Mouse (Mus musculus): ENCODE results near the gene Mlxipl. TPM values are rescaled to one million over a fixed set of nuclear protein-coding genes. Genes with fewer than 3 reads are reported as not detected.

The Mlxipl gene
- total RNA-seq, 2 experiments from 2014 or later = 3.2 to 4.4 TPM

- DNase-seq (ENCODE audit: low spot score in 2 of 2) = no peak
Observed at GRCm38 (mm10) chr5:135144469-135144868, 54.8 kb downstream of the Mlxipl start.

DNA sequence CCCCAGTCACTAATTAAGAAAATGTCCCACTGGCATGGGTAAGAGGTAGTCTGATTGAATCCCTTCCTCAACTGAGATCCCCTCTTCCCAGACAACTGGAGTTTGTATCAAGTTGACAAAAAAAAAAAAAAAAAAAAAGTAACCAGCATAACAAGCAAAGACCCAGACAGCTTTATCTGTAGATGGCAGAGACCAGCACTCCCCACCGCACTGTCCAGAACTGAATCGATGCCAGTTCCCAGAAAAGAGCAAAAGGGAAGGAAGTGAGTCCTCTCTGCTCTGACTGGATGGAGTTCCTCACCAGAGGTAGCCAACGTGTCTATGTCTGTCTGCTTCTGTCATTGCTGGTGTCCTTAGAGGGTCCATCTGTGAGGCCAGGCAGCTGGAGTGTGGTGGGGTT, 55.8 kb downstream of the Mlxipl start:
- DNase-seq (ENCODE audit: low spot score in 2 of 2) = no peak

DNA sequence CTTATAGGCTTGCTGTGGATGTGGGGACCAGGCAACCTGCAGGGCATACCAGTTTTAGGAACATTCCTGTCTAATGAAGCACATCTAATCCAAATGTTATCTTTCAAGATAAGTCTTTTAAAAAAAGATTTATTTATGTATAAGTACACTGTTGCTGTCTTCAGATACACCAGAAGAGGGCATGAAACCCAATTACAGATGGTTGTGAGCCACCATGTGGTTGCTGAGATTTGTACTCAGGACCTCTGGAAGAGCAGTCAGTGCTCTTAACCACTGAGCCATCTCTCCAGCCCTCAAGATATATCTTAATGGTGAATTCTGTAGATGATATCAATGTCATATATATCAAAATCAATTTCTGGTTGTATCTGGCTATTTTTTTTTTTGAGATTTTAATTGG, 56.3 kb downstream of the Mlxipl start:
- no peak for DNase-seq (ENCODE audit: low spot score in 2 of 2)

DNA sequence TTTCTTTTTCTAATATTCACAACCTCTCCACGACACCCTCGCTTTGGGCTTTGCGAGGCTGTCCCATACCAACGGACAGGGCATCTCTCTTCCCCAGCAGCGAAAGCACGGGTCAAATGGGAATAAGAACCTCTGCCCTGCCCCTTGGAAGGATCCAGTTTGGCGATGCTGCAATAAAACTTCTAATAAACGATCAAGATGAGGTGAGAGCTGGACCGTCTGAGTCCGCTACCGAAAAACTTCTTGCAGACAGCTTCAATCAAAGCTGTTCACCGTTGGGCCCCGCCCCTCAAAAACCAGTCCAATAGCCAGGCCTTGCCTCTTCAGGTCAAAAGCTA, 59.0 kb downstream of the Mlxipl start:
- no peak for DNase-seq (ENCODE audit: low spot score in 2 of 2)

GRCm38 (mm10) chr5:135149053-135149819, 59.5 kb downstream of the Mlxipl start, which contains the start of gene Tbl2:
Gene Tbl2 (plus strand): TSS chr5:135149657.
- DNase-seq (ENCODE audit: low spot score in 2 of 2) = peak; percentile 95 to 97

GRCm38 (mm10) chr5:135149820-135150178, 60.1 kb downstream of the Mlxipl start:
- DNase-seq (ENCODE audit: low spot score in 2 of 2) = no peak

DNA sequence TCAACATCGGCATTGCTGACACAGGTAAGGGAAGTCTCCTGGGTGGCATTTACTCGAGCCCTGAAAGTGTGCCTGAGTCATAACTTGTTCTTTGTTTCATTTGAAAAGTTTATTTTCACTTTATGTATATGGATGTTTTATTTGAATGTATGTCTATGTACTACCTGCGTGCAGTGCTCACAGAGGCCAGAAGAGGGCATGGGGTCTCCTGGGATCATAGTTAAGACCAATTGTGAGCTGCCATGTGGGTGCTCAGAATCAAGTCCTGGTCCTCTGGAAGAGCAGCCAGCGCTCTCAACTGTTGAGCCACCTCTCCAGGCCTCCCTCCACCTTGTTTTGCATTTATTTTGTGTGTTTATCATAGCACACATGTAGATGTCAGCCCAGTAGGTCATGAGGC, 66.8 kb downstream of the Mlxipl start:
- DNase-seq (ENCODE audit: low spot score in 2 of 2) = no peak

DNA sequence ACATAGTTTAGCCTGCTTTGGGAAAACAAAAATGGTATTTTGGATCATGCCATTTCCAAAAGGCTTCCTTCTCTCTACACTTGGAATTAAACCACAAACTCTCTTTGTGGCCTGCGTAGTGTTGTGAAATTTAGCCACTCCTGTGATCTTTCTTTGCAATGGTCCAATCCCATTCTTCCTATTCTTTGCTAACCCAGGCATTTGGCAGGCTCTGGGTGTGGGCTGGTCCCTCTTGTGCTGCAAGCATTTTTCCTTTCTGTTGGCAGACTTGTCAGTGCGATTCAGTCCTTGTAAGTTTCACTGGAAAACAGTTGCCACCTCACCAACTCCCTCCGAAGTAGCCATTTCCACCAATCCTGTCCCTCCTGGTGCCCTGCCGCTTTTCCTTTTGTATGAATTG, 71.5 kb downstream of the Mlxipl start:
- DNase-seq (ENCODE audit: low spot score in 2 of 2) = peak; percentile 27 to 60

- no peak for DNase-seq (ENCODE audit: low spot score in 2 of 2)
Observed at GRCm38 (mm10) chr5:135161650-135162049, 72.0 kb downstream of the Mlxipl start.

DNA sequence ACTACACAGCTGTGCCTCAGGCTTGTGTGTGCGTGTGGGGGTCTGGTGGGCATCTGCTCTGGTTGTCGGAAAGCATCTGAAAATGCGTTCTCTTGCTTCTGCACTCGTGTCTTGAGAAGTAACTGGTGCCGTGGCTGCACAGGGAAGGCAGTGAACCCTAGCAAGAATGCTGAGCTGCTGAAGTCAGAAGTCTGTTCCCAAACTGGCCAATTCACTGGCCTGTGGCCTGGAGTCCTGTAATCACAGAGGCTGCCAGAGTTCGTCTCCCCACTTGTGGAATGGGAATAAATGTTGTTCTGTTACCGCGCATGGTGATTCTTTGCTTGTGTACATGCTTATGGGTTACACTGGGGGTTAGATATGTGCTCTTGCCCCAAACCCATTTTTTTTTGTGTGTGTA, 72.7 kb downstream of the Mlxipl start:
- no peak for DNase-seq (ENCODE audit: low spot score in 2 of 2)

GRCm38 (mm10) chr5:135162821-135163220, 73.1 kb downstream of the Mlxipl start:
- DNase-seq (ENCODE audit: low spot score in 2 of 2) = no peak

DNA sequence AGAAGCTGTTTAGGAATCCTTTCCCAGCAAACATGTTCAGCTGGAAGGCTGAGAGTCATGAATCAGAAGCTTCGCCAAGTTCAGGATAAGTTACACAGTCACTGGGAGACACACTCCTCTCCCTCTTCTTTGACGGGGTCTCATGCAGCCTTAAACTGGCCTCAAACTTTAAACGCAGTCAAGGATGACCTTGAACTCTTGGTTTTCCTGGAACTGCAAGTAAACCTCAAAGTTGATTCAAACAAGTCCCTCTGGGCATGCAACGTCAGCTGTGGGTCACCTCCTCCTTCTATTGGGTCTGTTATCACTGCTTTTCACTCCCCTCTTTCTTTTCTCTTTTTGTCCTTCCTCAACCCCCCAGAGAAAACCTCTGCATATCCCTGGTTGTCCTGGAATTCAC, 77.2 kb downstream of the Mlxipl start:
- DNase-seq (ENCODE audit: low spot score in 2 of 2) = no peak

DNA sequence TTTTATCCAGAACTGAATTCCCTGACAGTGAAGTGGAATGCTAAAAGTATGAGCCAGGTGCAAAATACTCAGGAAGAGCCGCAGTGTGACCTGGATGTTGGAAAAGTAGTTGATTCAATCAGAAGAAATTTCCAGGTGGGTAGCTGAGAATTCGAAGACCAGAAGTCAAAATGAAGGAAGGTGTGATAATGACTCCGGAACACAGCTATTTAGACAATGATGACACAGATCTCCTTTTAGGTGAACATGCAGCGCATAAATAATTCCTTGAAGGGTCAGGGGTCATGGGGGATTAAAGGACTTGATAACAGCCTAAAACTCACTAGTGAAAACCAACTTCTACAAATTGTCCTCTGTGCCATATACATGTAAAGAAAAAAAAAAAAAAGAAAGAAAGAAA, 77.8 kb downstream of the Mlxipl start:
- DNase-seq (ENCODE audit: low spot score in 2 of 2) = no peak

DNA sequence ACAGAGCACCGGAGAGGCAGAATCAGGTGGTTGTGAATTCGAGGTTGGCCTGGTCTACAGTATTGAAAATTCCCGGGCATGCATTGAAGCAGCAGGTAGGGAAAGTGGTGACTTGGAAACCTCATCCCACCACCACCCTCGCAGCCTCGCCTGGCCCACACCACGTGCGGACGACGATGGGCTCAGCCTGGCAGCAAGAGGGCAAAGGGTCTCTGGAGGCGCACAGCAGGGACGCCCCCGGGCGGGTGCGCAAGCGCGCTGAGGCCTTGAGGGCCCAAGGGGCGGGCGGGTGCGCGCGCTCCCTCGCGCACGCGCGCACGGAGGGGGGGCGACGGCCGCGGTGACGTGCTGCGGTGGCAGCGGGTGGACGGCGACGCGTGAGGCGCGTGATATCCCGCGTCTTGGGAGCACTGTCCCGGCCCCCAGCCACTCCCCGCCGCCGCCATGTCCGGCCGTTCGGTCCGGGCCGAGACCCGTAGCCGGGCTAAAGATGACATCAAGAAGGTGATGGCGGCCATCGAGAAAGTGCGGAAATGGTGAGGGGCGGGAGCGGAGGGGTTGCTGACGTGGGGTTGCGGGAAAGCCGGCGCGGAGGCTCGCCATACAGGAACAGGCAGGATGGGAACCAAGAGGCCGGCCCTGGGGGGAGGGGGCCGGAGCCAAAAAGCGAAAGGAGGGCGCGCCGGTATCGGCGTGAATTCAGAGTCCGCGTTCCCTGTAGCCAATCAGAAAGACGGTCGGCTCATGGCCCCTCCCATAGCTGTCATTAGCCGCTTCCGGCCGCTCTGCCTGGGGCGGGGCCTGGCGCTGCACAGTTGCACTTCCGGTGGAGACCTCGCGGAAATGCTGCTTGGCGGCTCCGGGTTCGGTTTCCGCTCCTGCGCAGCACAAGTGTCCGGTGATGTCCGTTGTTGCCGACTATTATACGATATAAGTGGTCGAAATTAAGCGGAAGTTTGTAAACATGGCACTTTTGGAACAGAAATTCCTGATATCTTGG, 78.7 kb downstream of the Mlxipl start, which contains the start of gene Bcl7b:
Gene Bcl7b (plus strand): TSS at position 221 of the 1,000 bp plus-strand sequence.
- DNase-seq (ENCODE audit: low spot score in 2 of 2) = peak; percentile 94 to 98

DNA sequence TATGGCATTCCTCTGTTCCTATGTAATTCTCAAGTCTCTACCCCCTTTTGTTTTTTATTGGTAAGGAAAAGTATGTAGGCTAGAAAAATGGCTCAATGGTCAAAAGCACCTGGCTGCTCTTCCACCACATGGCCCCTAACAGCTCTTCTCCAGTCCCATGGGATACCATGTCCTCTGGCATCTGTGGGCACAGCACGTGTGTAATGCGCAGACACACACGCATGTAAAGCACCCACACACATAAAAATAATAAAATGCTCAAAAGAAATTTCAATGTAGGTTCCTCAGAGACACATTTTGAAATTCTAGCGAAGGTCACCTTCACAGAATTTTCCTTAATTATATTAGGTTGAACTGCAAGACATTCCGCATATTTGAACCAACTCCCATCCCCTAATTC, 79.8 kb downstream of the Mlxipl start:
- no peak for DNase-seq (ENCODE audit: low spot score in 2 of 2)

- DNase-seq (ENCODE audit: low spot score in 2 of 2) = no peak
Observed at GRCm38 (mm10) chr5:135171688-135172220, 82.1 kb downstream of the Mlxipl start.

GRCm38 (mm10) chr5:135172986-135173385, 83.3 kb downstream of the Mlxipl start:
- DNase-seq (ENCODE audit: low spot score in 2 of 2) = no peak

- DNase-seq (ENCODE audit: low spot score in 2 of 2) = no peak
Observed at GRCm38 (mm10) chr5:135175086-135175485, 85.4 kb downstream of the Mlxipl start.

DNA sequence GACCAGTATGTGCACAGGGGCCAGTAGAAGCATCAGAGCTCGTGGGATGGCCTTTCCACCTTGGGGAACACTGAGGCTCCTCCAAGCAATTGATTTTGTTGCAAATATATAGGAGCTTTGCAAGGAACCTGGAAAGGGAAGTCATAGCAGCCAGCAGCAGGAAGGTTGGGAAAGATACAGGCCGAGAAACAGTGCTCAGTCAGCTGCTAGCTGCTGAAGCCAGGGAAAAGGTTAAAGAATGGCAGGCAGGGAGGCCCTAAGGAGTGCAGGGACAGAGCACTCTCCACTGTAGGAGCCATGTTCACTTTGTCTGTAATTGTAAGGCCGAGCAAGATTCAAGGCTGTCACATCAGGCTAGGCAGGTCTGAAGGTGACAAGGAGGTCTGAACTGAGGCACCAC, 88.8 kb downstream of the Mlxipl start:
- no peak for DNase-seq (ENCODE audit: low spot score in 2 of 2)

GRCm38 (mm10) chr5:135178996-135179395, 89.3 kb downstream of the Mlxipl start:
- peak; percentile 51 to 70 for DNase-seq (ENCODE audit: low spot score in 2 of 2)

DNA sequence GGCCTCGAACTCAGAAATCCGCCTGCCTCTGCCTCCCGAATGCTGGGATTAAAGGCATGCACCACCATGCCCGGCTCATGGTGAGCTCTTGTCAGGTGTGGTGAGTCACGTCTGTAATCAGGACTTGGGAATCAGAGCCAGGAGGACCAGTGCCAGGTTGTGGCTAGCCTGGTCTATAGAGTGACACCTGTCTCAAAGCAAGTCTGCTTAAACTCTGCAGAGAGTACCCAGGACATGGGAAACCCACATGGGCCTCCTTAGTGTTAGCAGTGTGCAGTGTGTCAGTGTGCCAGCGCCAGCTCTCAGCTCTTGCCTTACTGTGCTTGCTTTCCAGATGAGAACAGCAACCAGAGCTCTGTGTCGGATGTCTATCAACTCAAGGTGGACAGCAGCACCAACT, 89.9 kb downstream of the Mlxipl start:
- DNase-seq (ENCODE audit: low spot score in 2 of 2) = no peak

GRCm38 (mm10) chr5:135180796-135181195, 91.1 kb downstream of the Mlxipl start:
- DNase-seq (ENCODE audit: low spot score in 2 of 2) = no peak
